Mouse (Mus musculus): ENCODE results near the gene Gm21789. TPM values are rescaled to one million over a fixed set of nuclear protein-coding genes. Genes with fewer than 3 reads are reported as not detected.
"Not testable (repeated sequence)": the region's sequence is repeated elsewhere in the genome, so short reads cannot be mapped to it uniquely, and the experiment has no call there.

Gene Gm21789
- not detected for total RNA-seq (2021)

DNA sequence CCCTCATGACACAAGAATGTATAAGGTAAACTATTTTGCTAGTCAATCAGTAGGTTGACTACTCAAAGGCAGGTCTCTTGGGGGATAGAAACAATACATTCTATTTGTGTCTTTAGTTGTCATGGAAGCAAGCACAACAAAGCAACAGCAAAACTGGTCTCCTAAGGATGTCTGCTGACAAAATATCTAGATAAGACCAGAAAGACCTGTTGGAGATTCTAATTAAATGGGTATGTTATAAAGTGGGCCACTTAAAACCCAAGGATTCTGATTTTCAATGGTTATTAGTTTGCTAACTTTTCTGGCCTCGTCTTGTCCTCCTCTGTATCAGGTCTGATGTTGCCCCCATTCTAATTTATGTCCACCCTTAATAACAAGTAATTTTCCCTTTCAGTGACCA, at the start of gene Gm21789:
TSS of gene Gm21789 (plus strand) at position 301 of the 400 bp plus-strand sequence.
- intact Hi-C loops (cut with DNase I); DNase-seq (ENCODE audit: low spot score in 2 of 2): not testable (repeated sequence)

DNA sequence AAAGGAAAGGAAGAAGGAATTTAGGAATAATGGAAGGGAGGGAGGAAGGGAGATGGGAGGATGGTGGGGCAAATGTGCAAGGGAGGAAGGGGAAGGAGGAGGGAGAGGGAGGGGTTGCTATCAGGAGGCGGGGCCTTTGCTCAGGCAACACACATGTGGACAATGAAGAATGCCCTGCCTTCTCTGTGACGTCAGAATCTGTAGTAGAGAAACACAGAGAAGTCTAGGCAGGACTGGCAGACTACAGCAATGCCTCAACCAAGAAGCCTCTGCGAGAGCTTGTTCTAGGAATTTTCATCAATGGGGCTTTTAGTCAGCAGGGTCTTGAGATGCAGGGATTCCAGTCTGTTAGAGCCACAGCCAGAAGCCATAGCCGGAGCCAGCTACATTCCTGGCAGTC, 47.2 kb upstream of the Gm21789 start, which contains the start of gene Btbd35f30:
TSS of gene Btbd35f30 (plus strand) at position 301 of the 400 bp plus-strand sequence.
- DNase-seq (ENCODE audit: low spot score in 2 of 2); intact Hi-C loops (cut with DNase I): not testable (repeated sequence)

DNA sequence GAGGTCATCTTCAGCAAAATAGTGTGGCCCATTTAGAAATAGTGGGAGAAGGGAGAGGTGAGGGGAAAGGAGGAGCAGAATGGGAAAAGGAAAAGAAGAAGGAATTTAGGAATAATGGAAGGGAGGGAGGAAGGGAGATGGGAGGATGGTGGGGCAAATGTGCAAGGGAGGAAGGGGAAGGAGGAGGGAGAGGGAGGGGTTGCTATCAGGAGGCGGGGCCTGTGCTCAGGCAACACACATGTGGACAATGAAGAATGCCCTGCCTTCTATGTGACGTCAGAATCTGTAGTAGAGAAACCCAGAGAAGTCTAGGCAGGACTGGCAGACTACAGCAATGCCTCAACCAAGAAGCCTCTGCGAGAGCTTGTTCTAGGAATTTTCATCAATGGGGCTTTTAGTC, 32.0 kb downstream of the Gm21789 start, which contains the start of gene Btbd35f5:
TSS of gene Btbd35f5 (plus strand) at position 301 of the 400 bp plus-strand sequence.
- DNase-seq (ENCODE audit: low spot score in 2 of 2); intact Hi-C loops (cut with DNase I): not testable (repeated sequence)

Other genes with a start within 250 kb of the Gm21789 start
- gene Btbd35f21, start 215.7 kb upstream of the Gm21789 start, total RNA-seq (2021): not detected
- gene Btbd35f30, start 47.1 kb upstream of the Gm21789 start, total RNA-seq (2021): not detected
- gene Btbd35f5, start 32.1 kb downstream of the Gm21789 start, total RNA-seq (2021): not detected